12 mouse cellular contexts compared by ENCODE assay signal in genomic region chr13:30378868-30379267, GRCm38 (mm10).
"Had no signal": no experiment of that assay in that cellular context is flagged by ENCODE, and none has a peak within 500 bp of the region (broad histone marks: within the 10 kb centered on the region; RNA-seq: fewer than 3 reads in every experiment).

No protein-coding gene starts in this region.

- H3K27me3 ChIP-seq: liver, embryonic 13.5 days had no signal

- DNase-seq: kidney, postnatal 25 days; layer of hippocampus, adult 9-11 months; liver, embryonic 13.5 days; lung, adult 2 months; lung, postnatal 14 days; lung, postnatal 4 days; midbrain, embryonic 14.5 days; thymus, adult 18-20 months; thymus, postnatal 25 days had no signal

- H3K27ac ChIP-seq: kidney, postnatal 0 days; layer of hippocampus, adult 2 months; liver, embryonic 13.5 days had no signal

- H3K4me1 ChIP-seq: liver, embryonic 13.5 days had no signal

- H3K4me3 ChIP-seq: layer of hippocampus, adult 2 months; liver, embryonic 13.5 days had no signal

- H3K9ac ChIP-seq: liver, embryonic 13.5 days had no signal

- H3K4me2 ChIP-seq: liver, embryonic 13.5 days; midbrain, embryonic 11.5 days had no signal
